Mouse (Mus musculus) G1E (cell line): Measurements from ENCODE around the gene Cant1. TPM values are rescaled to one million over a fixed set of nuclear protein-coding genes. Genes with fewer than 3 reads are reported as not detected.

ENCODE experiments used
- ATAC-seq: 2 replicates; pipeline ENCODE4 v1.8.0; 2016; ENCODE audit warnings: mild to moderate bottlenecking; ENCODE audit not compliant: insufficient number of reproducible peaks, poor library complexity, low FRiP score, severe bottlenecking; ENCODE audit errors: extremely low read depth
- DNase-seq: peaks from one replicate; pipeline ENCODE4 v3.0.0; 2012; ENCODE audit warnings: low spot score
- H3K27me3 ChIP-seq: 2 replicates; pipeline ENCODE4 v1.6.1; 2012; ENCODE audit warnings: mild to moderate bottlenecking, low read length, inconsistent platforms; ENCODE audit not compliant: insufficient read depth
- H3K36me3 ChIP-seq: replicated peaks from 2 replicates; pipeline ENCODE3; 2012; ENCODE audit warnings: mild to moderate bottlenecking, inconsistent platforms
- H3K4me1 ChIP-seq: 2 replicates; pipeline ENCODE4 v1.6.1; 2012; ENCODE audit warnings: low read depth, low read length, inconsistent platforms, mixed read lengths; ENCODE audit not compliant: insufficient read depth
- H3K4me3 ChIP-seq: 2 replicates; pipeline ENCODE4 v1.5.1; 2012; ENCODE audit warnings: low read depth, mild to moderate bottlenecking, inconsistent platforms, low read length, moderate library complexity, mixed read lengths
- H3K9me3 ChIP-seq: replicated peaks from 2 replicates; pipeline ENCODE4 v1.6.1; 2012; ENCODE audit warnings: inconsistent platforms
- CTCF ChIP-seq: IDR thresholded peaks from 2 replicates; pipeline ENCODE4 v1.5.1; 2012; ENCODE audit warnings: low read depth, low read length, inconsistent platforms, mixed read lengths
- GATA1 ChIP-seq: IDR thresholded peaks from 2 replicates; pipeline ENCODE4 v1.6.1; 2012; ENCODE audit warnings: borderline replicate concordance, low read length, inconsistent platforms, mixed read lengths
- GATA2 ChIP-seq: IDR thresholded peaks from 2 replicates; pipeline ENCODE4 v1.6.1; 2012; ENCODE audit warnings: low read depth, low read length, inconsistent platforms, borderline replicate concordance
- POLR2AphosphoS5 ChIP-seq: IDR thresholded peaks from 2 replicates; pipeline ENCODE4 v1.6.1; 2012; ENCODE audit warnings: low read depth, low read length, inconsistent platforms; ENCODE audit not compliant: insufficient replicate concordance
- TAL1 ChIP-seq: conservative IDR thresholded peaks from 2 replicates; pipeline ENCODE4 v1.6.1; 2012; ENCODE audit warnings: low read depth, low read length, inconsistent platforms, mixed read lengths
- polyA plus RNA-seq: library from polyadenylated mRNA; stranded (reverse); fragments of >175 nt; gene quantifications from 2 replicates; pipeline ENCODE4 v1.2.3, GENCODE M21; 2012
- total RNA-seq, 2 experiments: library from RNA; stranded (forward) in 1 of 2; stranded (reverse) in 1 of 2; fragments of 200-1000 nt in 1 of 2; fragments of >200 nt in 1 of 2; fragmentation: Nextera tagmentation in 1 of 2; gene quantifications; 2 replicates each; pipeline ENCODE4 v1.2.3; 2014 to 2017

The Cant1 gene
- total and polyA plus RNA-seq, 3 experiments, result 14.9 to 47.2 (median 16.5) TPM

- Histone ChIP-seq H3K4me3 (no peak overlapping the region), H3K9me3 (no peaks in the 10 kb centered on the region), H3K36me3 (no peaks in the 10 kb centered on the region), H3K4me1 (no peaks in the 10 kb centered on the region), H3K27me3 (peaks cover 8% of the 10 kb centered on the region)
- ATAC-seq (no peak), DNase-seq (no peak)
- TF ChIP-seq CTCF (no peak), GATA1 (no peak), TAL1 (no peak), POLR2AphosphoS5 (no peak), GATA2 (no peak)
Observed at GRCm38 (mm10) chr11:118371876-118372275, 47.0 kb downstream of the Cant1 start.

GRCm38 (mm10) chr11:118369657-118370056 lies 49.2 kb downstream of the Cant1 start:
- H3K9me3 ChIP-seq, result no peaks in the 10 kb centered on the region
- no peak overlapping the region for H3K4me3 ChIP-seq
- ATAC-seq (no peak), DNase-seq (no peak)
- peaks cover 8% of the 10 kb centered on the region for H3K27me3 ChIP-seq
- TF ChIP-seq TAL1, result no peak
- no peak for TF ChIP-seq GATA1
- TF ChIP-seq GATA2, result no peak
- TF ChIP-seq POLR2AphosphoS5, result no peak
- no peak for TF ChIP-seq CTCF
- H3K4me1 ChIP-seq, result no peaks in the 10 kb centered on the region
- H3K36me3 ChIP-seq, result no peaks in the 10 kb centered on the region

- ATAC-seq, result no peak
- Histone ChIP-seq H3K36me3 (no peaks in the 10 kb centered on the region), H3K27me3 (peaks cover 8% of the 10 kb centered on the region), H3K9me3 (no peaks in the 10 kb centered on the region), H3K4me3 (no peak overlapping the region), H3K4me1 (no peaks in the 10 kb centered on the region)
- TF ChIP-seq GATA1, result no peak
- TF ChIP-seq TAL1, result no peak
- no peak for DNase-seq
Observed at GRCm38 (mm10) chr11:118369251-118369650, 49.6 kb downstream of the Cant1 start.

- no peak for DNase-seq
Observed at GRCm38 (mm10) chr11:118368330-118368729, 50.6 kb downstream of the Cant1 start.

GRCm38 (mm10) chr11:118366559-118366958 lies 52.3 kb downstream of the Cant1 start:
- Histone ChIP-seq H3K4me3 (no peak overlapping the region), H3K4me1 (no peaks in the 10 kb centered on the region), H3K9me3 (no peaks in the 10 kb centered on the region), H3K27me3 (peaks cover 11% of the 10 kb centered on the region), H3K36me3 (no peaks in the 10 kb centered on the region)
- no peak for DNase-seq
- no peak for ATAC-seq
- no peak for TF ChIP-seq TAL1

More at GRCm38 (mm10) chr11:118368330-118368729, 50.6 kb downstream of the Cant1 start:
- H3K4me1 ChIP-seq, result no peaks in the 10 kb centered on the region
- no peak overlapping the region for H3K4me3 ChIP-seq
- TF ChIP-seq TAL1 (no peak), POLR2AphosphoS5 (no peak), GATA2 (no peak), CTCF (0 out of 2 replicates have a peak, but pooled peaks have one; percentile 29), GATA1 (no peak)
- ATAC-seq, result no peak
- H3K9me3 ChIP-seq, result no peaks in the 10 kb centered on the region
- H3K36me3 ChIP-seq, result no peaks in the 10 kb centered on the region
- H3K27me3 ChIP-seq, result peaks cover 8% of the 10 kb centered on the region

GRCm38 (mm10) chr11:118366108-118366507 lies 52.8 kb downstream of the Cant1 start:
- Histone ChIP-seq H3K36me3 (no peaks in the 10 kb centered on the region), H3K9me3 (no peaks in the 10 kb centered on the region), H3K4me3 (no peak overlapping the region), H3K4me1 (no peaks in the 10 kb centered on the region), H3K27me3 (peaks cover 9% of the 10 kb centered on the region)
- DNase-seq (no peak), ATAC-seq (no peak)
- TF ChIP-seq GATA1 (no peak), CTCF (no peak), TAL1 (no peak), GATA2 (no peak), POLR2AphosphoS5 (no peak)

GRCm38 (mm10) chr11:118365171-118365570 lies 53.7 kb downstream of the Cant1 start:
- H3K36me3 ChIP-seq, result no peaks in the 10 kb centered on the region
- no peak overlapping the region for H3K4me3 ChIP-seq
- ATAC-seq (no peak), DNase-seq (no peak)
- H3K4me1 ChIP-seq, result no peaks in the 10 kb centered on the region
- TF ChIP-seq GATA2 (no peak), GATA1 (no peak), POLR2AphosphoS5 (no peak), TAL1 (no peak), CTCF (no peak)
- H3K9me3 ChIP-seq, result no peaks in the 10 kb centered on the region
- H3K27me3 ChIP-seq, result peaks cover 7% of the 10 kb centered on the region
